Mouse (Mus musculus) limb, embryonic 11.5 days (tissue): ENCODE measurements around the gene Tmcc3. TPM values are rescaled to one million over a fixed set of nuclear protein-coding genes. Genes with fewer than 3 reads are reported as not detected.

Source experiments
- ATAC-seq: fragments of 200-750 bp; cut with Nextera tagmentation; 2 replicates; pipeline ENCODE4 v1.8.0; 2017; ENCODE audit warnings: low read depth; ENCODE audit not compliant: insufficient number of reproducible peaks, low FRiP score, low TSS enrichment
- DNase-seq: peaks from one replicate; pipeline ENCODE4 v3.0.0-alpha.2; 2015; ENCODE audit warnings: low spot score
- H3K27ac ChIP-seq: fragments of 300-500 bp; sonication (generic); replicated peaks from 2 replicates; pipeline ENCODE4 v1.5.1; 2014; ENCODE audit warnings: low read depth, mild to moderate bottlenecking, low read length
- H3K27me3 ChIP-seq: fragments of 300-500 bp; sonication (generic); 2 replicates; pipeline ENCODE4 v1.6.1; 2014; ENCODE audit warnings: mild to moderate bottlenecking, low read length, mixed read lengths; ENCODE audit not compliant: control insufficient read depth, insufficient read depth
- H3K36me3 ChIP-seq: fragments of 300-500 bp; sonication (generic); 2 replicates; pipeline ENCODE4 v1.6.1; 2014; ENCODE audit warnings: mild to moderate bottlenecking, low read length, moderate library complexity, mixed read lengths; ENCODE audit not compliant: control insufficient read depth, insufficient read depth
- H3K4me1 ChIP-seq: fragments of 300-500 bp; sonication (generic); 2 replicates; pipeline ENCODE4 v1.6.1; 2014; ENCODE audit warnings: low read length, mixed read lengths; ENCODE audit not compliant: control insufficient read depth, insufficient read depth
- H3K4me2 ChIP-seq: fragments of 300-500 bp; sonication (generic); 2 replicates; pipeline ENCODE4 v1.6.1; 2014; ENCODE audit warnings: low read depth, mild to moderate bottlenecking, moderate library complexity; ENCODE audit not compliant: severe bottlenecking
- H3K4me3 ChIP-seq: fragments of 300-500 bp; sonication (generic); 2 replicates; pipeline ENCODE4 v1.5.1; 2014; ENCODE audit warnings: low read depth, low read length
- H3K9ac ChIP-seq: fragments of 300-500 bp; sonication (generic); 2 replicates; pipeline ENCODE4 v1.6.1; 2014; ENCODE audit warnings: mild to moderate bottlenecking, low read length
- H3K9me3 ChIP-seq: fragments of 300-500 bp; sonication (generic); 2 replicates; pipeline ENCODE4 v1.6.1; 2016; ENCODE audit warnings: low read length; ENCODE audit not compliant: control insufficient read depth
- WGBS: fragments of 180-500 bp; shearing (Covaris S2); extraction: QIAGEN DNeasy Blood & Tissue Kit; methylation state at CpG from one replicate; pipeline ENCODE4 v1.1.7; 2014; 5-methylcytosine and 5-hydroxymethylcytosine counted together
- polyA plus RNA-seq: library from polyadenylated mRNA; unstranded; fragments of >200 nt; fragmentation: Nextera tagmentation; extraction: Ambion mirVana; gene quantifications from 2 replicates; pipeline ENCODE4 v1.2.1, GENCODE M21; 2014

The Tmcc3 gene
- polyA plus RNA-seq, 1 experiment from 2014 or later = 5.3 TPM

GRCm38 (mm10) chr10:94567915-94568314 lies 256.2 kb downstream of the Tmcc3 start:
- H3K36me3 ChIP-seq = no peaks in the 10 kb centered on the region
- WGBS = 76% methylated on average over 14 of the region's 14 CpGs

GRCm38 (mm10) chr10:94568867-94569266 lies 257.1 kb downstream of the Tmcc3 start:
- WGBS = 85% methylated on average over 7 of the region's 7 CpGs
- Histone ChIP-seq H3K9me3 (no peaks in the 10 kb centered on the region), H3K9ac (no peak overlapping the region), H3K4me1 (no peaks in the 10 kb centered on the region), H3K36me3 (no peaks in the 10 kb centered on the region), H3K27ac (no peak overlapping the region), H3K27me3 (no peaks in the 10 kb centered on the region), H3K4me2 (no peak overlapping the region), H3K4me3 (no peak overlapping the region)
- ATAC-seq (no peak), DNase-seq (no peak)

More at GRCm38 (mm10) chr10:94567915-94568314, 256.2 kb downstream of the Tmcc3 start:
- H3K9me3 ChIP-seq = no peaks in the 10 kb centered on the region
- ATAC-seq = no peak
- H3K27ac ChIP-seq = no peak overlapping the region
- no peaks in the 10 kb centered on the region for H3K4me1 ChIP-seq
- H3K27me3 ChIP-seq = no peaks in the 10 kb centered on the region
- H3K4me2 ChIP-seq = no peak overlapping the region
- H3K4me3 ChIP-seq = no peak overlapping the region
- no peak for DNase-seq
- no peak overlapping the region for H3K9ac ChIP-seq

GRCm38 (mm10) chr10:94569731-94570130 lies 258.0 kb downstream of the Tmcc3 start:
- no peak overlapping the region for H3K4me2 ChIP-seq
- no peaks in the 10 kb centered on the region for H3K9me3 ChIP-seq
- no peak overlapping the region for H3K4me3 ChIP-seq
- ATAC-seq (no peak), DNase-seq (no peak)
- H3K9ac ChIP-seq = no peak overlapping the region
- H3K4me1 ChIP-seq = no peaks in the 10 kb centered on the region
- 71% methylated on average over 7 of the region's 7 CpGs for WGBS
- H3K27ac ChIP-seq = no peak overlapping the region
- H3K27me3 ChIP-seq = no peaks in the 10 kb centered on the region
- no peaks in the 10 kb centered on the region for H3K36me3 ChIP-seq

- H3K9ac ChIP-seq = no peak overlapping the region
- WGBS = 87% methylated on average over 9 of the region's 9 CpGs
- no peaks in the 10 kb centered on the region for H3K27me3 ChIP-seq
- H3K4me2 ChIP-seq = no peak overlapping the region
- no peaks in the 10 kb centered on the region for H3K36me3 ChIP-seq
- no peak overlapping the region for H3K4me3 ChIP-seq
- no peak for DNase-seq
- H3K27ac ChIP-seq = no peak overlapping the region
- no peaks in the 10 kb centered on the region for H3K4me1 ChIP-seq
- no peaks in the 10 kb centered on the region for H3K9me3 ChIP-seq
- no peak for ATAC-seq
Measured at GRCm38 (mm10) chr10:94571927-94572620, 260.3 kb downstream of the Tmcc3 start.

- Histone ChIP-seq H3K9me3 (no peaks in the 10 kb centered on the region), H3K27ac (no peak overlapping the region), H3K4me1 (no peaks in the 10 kb centered on the region), H3K27me3 (no peaks in the 10 kb centered on the region), H3K4me3 (no peak overlapping the region), H3K36me3 (no peaks in the 10 kb centered on the region), H3K9ac (no peak overlapping the region), H3K4me2 (no peak overlapping the region)
- no peak for ATAC-seq
- DNase-seq = no peak
- 61% methylated on average over 12 of the region's 12 CpGs for WGBS
Measured at GRCm38 (mm10) chr10:94572772-94573171, 261.0 kb downstream of the Tmcc3 start.

- H3K4me3 ChIP-seq = no peak overlapping the region
- H3K27me3 ChIP-seq = no peaks in the 10 kb centered on the region
- H3K36me3 ChIP-seq = no peaks in the 10 kb centered on the region
- no peak overlapping the region for H3K4me2 ChIP-seq
- no peak overlapping the region for H3K27ac ChIP-seq
- 87% methylated on average over 13 of the region's 13 CpGs for WGBS
- H3K9ac ChIP-seq = no peak overlapping the region
- H3K9me3 ChIP-seq = no peaks in the 10 kb centered on the region
- H3K4me1 ChIP-seq = no peaks in the 10 kb centered on the region
- DNase-seq (no peak), ATAC-seq (no peak)
Measured at GRCm38 (mm10) chr10:94574451-94575333, 262.9 kb downstream of the Tmcc3 start.

GRCm38 (mm10) chr10:94575958-94576357 lies 264.2 kb downstream of the Tmcc3 start:
- 40% methylated on average over 8 of the region's 8 CpGs for WGBS
- ATAC-seq = no peak

GRCm38 (mm10) chr10:94578870-94579269 lies 267.1 kb downstream of the Tmcc3 start:
- no peak overlapping the region for H3K9ac ChIP-seq
- H3K9me3 ChIP-seq = no peaks in the 10 kb centered on the region
- H3K27me3 ChIP-seq = no peaks in the 10 kb centered on the region
- no peak for DNase-seq
- no peak overlapping the region for H3K27ac ChIP-seq
- H3K4me2 ChIP-seq = no peak overlapping the region
- H3K4me3 ChIP-seq = no peak overlapping the region
- no peaks in the 10 kb centered on the region for H3K36me3 ChIP-seq
- no peaks in the 10 kb centered on the region for H3K4me1 ChIP-seq
- 94% methylated on average over 15 of the region's 15 CpGs for WGBS
- ATAC-seq = no peak

More at GRCm38 (mm10) chr10:94575958-94576357, 264.2 kb downstream of the Tmcc3 start:
- Histone ChIP-seq H3K9me3 (no peaks in the 10 kb centered on the region), H3K36me3 (no peaks in the 10 kb centered on the region), H3K4me2 (no peak overlapping the region), H3K27me3 (no peaks in the 10 kb centered on the region), H3K9ac (no peak overlapping the region), H3K4me1 (no peaks in the 10 kb centered on the region), H3K4me3 (no peak overlapping the region), H3K27ac (no peak overlapping the region)
- DNase-seq = no peak
